Mouse (Mus musculus): ENCODE measurements at regions not wholly inside any gene's neighbourhood (a gene's known extent, or its start where the extent isn't known, plus 50 kb on each side); places are given as distances from the start of the nearest gene placed in this dataset.
A peak's percentile ranks its signal among the peaks of the same experiment; 100 is the strongest.
"Not testable (repeated sequence)": the region's sequence is repeated elsewhere in the genome, so short reads cannot be mapped to it uniquely, and the experiment has no call there.

- not testable (repeated sequence) for DNase-seq
These were observed 100.0 kb downstream of the Raet1d start for GRCm38 (mm10) chr10:22460386-22460785.

GRCm38 (mm10) chr10:22460818-22461479 lies 100.6 kb downstream of the Raet1d start:
- DNase-seq: not testable (repeated sequence)

- not testable (repeated sequence) for DNase-seq
These were observed 101.2 kb downstream of the Raet1d start for GRCm38 (mm10) chr10:22461480-22462050.

GRCm38 (mm10) chr10:22471722-22472330 lies 111.5 kb downstream of the Raet1d start:
- not testable (repeated sequence) for DNase-seq

GRCm38 (mm10) chr10:22479860-22480259 lies 119.5 kb downstream of the Raet1d start:
- DNase-seq: peak; percentile 22 to 32

GRCm38 (mm10) chr10:22487071-22487470 lies 126.7 kb downstream of the Raet1d start:
- not testable (repeated sequence) for DNase-seq

- DNase-seq: not testable (repeated sequence)
These were observed 131.5 kb downstream of the Raet1d start for GRCm38 (mm10) chr10:22491806-22492347.

GRCm38 (mm10) chr10:22495975-22496496 lies 135.7 kb downstream of the Raet1d start:
- no peak for DNase-seq
